Mouse (Mus musculus) right cerebral cortex, postnatal 4 days (tissue): ENCODE results near the gene Arid5a.
A peak's percentile ranks its signal among the peaks of the same experiment; 100 is the strongest.

Source experiments
- DNase-seq: peaks from one replicate; pipeline ENCODE4 v3.0.0-alpha.2; 2022

Gene Arid5a

DNA sequence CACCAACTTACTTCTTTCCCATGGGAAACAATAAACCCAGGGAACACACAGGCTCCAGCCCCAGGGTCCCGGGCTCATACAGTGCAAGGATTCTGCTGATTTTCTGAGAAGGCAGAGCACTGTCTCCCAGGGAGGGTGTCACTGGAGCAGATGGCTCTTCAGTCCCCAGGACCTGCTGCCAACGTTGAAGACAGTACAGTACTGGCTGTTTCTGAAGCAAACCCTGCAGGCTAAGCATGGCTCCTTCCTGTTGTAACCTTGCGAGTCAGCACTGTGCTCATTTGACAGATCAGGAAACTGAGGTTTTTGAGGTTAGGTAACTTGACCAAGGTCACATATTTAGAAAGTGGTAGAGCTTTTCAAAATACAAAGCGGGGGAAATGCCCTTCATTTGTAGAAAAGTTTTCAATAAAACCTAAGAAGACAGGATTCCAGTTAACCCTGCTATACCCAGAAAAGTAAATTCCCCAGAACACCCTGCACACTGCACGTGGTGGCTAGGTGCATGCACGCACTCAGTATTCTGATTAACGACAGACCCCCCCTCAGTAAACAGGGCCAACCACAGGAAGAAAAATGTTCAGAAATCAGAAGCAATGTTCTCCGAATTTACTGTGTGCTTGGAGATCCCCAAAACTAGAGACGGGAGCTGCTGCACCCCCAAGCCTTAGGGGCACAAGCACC is 10.9 kb upstream of the Arid5a start:
- DNase-seq: no peak

- no peak for DNase-seq
Measured at GRCm38 (mm10) chr1:36298107-36298506, 9.4 kb upstream of the Arid5a start.

GRCm38 (mm10) chr1:36299126-36299525 is 8.4 kb upstream of the Arid5a start:
- DNase-seq: no peak

- no peak for DNase-seq
Measured at GRCm38 (mm10) chr1:36299676-36300075, 7.9 kb upstream of the Arid5a start.

DNA sequence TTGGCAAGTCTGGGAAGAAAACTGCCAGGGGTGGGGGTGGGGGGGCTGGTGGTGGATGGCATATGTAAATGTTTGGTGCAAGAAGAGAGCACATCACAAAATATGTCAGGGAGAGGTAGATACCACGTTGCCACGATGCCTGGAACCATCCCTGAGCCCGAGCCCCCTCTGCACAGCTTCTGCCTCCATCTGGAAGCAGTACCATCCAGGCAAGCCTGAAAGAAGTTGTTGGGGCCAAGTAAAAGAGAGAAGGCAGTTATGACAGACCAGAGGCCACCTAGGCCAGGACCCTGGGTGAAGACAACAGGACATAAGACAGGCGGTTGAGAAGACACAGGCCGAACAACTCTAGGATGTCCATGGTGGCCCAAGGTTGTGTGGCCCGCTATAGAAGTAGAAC is 7.0 kb upstream of the Arid5a start:
- no peak for DNase-seq

DNA sequence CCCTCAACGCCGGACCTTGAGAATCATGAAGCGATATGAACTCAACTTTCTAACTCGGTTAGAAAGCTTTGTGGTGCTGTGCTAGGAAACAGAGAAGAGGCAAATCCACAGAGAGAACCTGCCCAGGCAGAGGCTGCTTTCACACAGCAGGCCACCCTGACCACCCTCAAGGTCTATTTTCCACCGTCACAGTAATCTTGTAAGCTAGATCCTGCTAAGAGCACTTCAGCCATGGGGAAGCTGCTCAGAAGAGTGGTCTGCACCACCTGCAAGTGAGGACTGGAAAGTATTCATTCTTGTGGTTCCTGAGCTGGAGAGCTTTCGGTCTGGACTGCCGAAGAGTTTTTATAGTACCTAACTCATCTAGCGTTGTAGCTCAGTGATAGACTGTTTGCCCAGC is 5.3 kb upstream of the Arid5a start:
- DNase-seq: no peak

GRCm38 (mm10) chr1:36302957-36303356 is 4.6 kb upstream of the Arid5a start:
- no peak for DNase-seq

DNA sequence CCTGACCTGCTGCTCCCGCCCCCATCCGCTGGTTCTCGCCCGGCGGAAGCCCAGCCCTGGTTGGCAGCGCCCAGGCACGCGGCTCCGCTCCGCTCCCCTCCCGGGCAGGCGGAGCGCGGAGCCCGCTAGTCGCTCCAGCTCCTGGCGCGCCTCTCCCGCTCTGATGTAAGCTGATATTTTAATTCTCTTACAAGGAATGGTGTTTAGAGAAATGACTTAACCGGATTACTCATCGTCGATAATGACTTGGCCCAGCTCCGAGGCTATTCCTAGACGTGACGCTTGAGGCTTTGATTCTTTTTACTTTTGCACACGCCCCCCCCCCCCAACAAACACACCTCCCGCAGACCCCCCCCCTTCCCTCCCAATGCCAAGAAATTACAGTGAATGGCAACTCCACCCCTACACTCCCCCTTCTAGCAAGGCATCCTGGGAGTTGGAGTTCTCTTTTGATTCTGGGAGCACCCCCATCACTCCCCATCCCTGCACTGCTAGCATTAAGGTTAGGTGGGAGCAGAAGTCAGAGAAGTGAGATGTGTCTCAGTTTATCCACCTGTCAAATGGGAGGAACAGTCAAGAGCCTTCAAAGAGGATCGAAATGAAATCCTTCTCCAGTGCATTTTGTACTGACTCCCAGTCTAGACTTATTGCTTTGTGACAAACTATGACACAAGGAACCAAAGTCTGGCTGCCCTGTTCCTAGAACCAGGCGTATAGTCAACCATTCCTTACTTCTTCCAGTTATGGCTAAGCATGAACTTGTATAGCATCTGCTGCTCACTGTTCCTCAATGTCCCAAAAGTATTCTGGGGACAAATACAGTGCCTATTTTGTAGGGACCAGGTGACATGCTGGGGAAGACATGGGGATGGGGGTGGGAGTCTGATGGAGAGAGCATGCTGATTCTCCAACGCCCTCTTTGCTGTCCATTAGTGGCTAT is 3.9 kb upstream of the Arid5a start:
- peak; percentile 75 for DNase-seq

DNA sequence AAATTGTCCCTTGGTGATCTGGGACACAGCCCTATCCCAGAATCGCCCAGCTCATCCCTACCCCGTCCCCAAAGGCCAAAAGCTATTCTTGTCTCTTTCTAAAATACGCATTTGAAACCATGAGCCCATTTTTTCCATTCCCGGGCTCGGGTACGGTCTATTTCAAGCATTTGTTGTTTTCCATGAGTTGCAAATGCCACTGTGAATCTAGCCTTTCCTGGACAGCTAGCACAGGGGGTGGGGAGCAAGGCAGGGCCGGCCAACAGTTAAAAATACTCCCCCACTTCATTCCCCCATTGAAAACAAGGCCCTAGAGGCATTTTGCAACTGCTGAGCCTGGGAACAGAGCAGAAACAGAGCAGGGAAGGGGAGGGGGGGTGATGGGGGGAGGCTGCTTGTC is 2.8 kb upstream of the Arid5a start:
- DNase-seq: no peak

DNA sequence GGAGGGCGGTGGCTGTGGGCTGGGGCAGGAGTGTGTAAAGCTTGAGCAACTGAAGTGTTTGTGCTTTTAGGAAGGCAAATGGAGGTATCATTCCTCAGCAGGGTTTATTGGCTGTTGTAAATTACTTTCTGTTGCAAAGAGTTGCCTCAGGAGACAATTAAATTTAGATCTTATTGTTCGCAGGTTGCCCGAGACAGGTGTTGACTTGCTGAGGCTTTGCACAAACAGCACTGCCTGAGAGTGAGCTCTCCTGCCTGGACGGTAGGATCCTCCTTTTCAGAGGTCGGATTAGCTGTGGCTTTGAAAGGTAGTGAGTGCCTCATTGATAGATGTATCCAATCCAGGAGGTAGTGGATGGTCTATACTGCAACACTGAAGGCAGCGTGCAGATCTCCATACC is 1.4 kb upstream of the Arid5a start:
- no peak for DNase-seq

GRCm38 (mm10) chr1:36307121-36307494 is 425 bp upstream of the Arid5a start:
- no peak for DNase-seq

GRCm38 (mm10) chr1:36308451-36308901 is 943 bp downstream of the Arid5a start:
- no peak for DNase-seq

DNA sequence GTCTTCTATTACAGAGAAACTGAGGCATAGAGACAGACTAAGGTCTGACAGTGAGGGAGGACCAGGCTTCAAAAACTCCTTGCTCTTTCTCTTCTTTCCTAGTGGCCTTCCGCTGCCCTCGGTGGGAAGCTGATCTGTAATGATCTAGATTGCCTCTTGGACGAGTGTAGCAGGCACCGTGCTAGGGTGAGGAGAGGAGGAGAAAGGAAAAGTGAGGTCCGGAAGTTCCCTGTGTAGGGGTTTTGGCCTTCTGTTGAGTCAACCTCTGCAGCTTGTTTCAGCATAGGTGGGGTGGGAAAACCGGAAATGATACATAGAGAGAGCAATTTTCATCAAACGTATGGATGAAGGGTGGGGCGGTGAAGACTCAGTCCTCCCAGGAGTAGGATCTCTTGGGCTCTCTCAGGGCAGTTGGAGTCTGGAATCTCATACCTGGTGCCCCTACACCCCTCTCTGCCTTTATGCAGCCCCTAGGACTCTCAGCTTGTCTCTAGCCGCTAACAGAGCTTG is 1.5 kb downstream of the Arid5a start:
- DNase-seq: no peak

DNA sequence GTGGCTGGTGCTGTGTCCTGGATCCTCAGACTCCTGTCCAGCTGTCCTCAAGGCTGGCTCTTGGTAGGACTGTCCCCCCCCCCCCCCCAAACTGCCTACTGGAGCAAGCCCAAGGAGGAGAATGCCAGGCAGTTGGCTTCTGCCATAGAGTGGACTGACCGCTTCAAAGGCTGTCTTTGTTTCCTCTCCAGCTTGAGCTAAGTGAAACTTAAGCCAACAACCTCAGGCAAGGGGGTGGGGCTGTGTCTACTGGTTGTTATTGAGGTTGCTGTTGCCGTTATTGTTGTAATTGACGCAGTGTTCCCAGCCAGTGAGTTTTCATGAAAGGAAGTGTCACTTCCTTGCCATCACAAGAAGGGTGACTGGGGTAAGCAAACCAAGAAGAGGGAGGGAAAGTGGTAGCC is 2.0 kb downstream of the Arid5a start:
- no peak for DNase-seq

DNA sequence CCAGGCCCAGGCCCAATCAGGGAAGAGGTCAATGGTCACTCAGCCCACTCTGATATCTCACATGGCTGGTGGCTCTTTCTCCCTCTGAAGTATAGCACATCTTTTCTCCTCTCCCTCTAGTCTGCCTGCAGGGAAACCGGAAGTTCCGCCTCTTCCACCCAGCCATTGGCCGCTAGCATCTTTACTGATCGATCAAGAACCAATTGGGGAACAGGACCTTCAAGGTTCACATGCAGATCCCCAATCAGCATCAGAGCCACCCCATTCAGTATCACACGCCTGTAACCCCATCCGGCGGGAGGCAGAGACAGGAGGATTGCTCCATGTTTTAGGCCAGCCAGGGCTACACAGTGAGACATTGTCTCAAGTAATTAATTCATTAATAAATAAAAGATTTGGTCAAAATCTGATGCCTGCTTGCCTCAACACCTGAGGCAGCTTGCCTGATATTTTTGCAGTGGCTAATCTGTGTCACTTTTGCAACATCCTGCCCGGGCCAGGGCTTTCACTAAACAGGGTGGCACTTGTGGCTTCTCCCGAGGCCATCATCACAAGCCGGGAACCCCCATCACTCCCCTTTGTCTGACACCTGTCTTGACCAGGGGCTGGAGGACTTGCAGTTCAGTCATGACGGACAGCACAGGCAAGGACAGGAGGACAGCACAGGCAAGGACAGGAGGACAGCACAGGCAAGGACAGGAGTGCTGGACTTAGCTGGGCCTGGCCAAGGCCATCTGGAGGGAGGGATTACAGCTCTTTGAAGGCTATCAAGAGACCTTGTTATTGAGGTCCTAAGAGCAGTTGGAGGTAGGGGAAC is 7.6 kb downstream of the Arid5a start:
- DNase-seq: no peak

DNA sequence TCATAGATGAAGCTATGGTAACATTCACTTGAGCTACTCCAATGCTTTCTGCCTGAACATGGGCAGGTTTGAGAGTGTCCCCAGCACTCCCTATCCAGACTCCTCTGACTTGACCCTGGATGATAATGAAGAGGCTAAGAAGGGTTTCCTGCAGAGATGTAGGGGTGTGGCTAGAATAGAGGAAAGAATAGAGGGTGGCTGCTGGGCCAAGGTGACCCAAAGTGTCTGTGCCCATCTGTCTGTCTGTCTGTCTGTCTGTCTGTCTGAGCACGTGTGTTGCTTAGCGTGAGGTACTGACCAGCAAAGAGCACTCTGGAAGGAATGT is 8.2 kb downstream of the Arid5a start:
- no peak for DNase-seq

DNA sequence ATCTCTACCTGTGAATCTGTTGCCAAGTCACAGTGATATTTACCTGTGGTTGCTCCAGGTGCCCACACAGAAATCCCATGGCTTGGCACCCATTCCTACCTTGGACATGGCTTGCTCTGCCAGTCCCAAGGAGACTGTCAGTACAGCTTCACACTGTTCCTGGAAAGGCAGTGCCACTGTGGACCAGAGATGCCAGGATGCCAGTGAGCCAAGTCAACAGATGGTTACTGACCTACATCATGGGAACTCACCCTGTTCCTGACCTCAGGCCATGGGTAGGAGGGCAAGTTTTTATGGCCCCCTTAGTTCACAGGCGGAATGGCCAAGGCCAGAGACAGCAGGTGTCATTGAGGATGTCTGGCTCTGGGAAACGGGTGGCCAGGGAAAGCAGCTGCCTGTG is 13.6 kb downstream of the Arid5a start:
- DNase-seq: no peak

DNA sequence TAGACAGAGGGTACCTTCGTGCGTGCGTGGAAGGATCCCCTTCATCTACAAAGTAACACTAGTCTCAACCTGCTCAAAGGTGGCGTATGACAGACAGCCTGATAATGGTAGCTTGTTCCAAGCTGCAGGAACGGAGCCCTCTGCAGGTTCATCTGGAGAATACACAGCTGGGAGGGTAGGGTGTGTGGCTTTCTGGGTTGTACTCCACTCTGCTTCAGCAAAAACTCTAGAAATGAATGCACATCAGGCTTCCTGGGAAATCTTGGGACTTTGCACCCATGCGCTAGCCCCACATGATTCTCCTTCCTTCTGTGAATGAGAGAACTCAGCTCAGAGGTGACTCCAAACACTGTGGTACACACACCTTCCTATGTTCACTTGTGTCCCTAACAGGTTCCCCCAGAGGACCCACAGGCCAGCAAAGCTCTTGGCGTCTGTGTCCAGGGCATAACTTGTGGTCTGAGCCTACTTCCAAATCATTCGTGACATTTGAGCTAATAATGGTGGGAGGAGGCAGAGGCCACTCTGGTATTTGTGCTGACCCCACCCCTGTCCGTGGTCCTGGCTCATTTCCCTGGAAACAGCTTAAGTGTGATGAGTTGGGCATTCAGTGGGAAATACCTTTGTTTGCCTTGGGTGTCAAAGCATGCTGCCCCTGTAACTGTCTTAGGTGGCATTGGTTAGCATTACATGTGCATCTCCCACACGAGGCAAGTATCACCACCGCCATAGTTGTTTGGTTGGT is 14.5 kb downstream of the Arid5a start:
- no peak for DNase-seq

DNA sequence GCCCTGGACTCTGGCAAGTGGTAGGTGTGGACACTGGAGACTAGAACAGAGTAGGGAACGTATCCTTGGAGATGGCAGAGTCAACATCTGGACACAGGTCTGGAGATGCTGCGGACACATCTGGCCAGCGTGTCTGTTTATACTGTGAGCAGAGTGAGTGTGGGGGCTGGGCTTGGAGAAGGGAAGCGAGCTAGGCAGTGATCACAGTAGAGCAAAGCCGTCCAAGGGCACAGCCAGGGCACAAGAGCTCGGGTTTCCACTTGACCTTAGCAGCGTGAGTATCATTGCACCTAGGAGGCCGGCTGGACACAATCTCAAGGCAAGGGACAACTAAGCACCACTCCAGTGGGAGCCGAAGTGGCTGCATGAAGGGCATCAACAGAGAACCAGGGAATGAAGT is 15.5 kb downstream of the Arid5a start:
- no peak for DNase-seq

- no peak for DNase-seq
Measured at GRCm38 (mm10) chr1:36323746-36324448, 16.4 kb downstream of the Arid5a start.

GRCm38 (mm10) chr1:36325900-36326321 is 18.4 kb downstream of the Arid5a start:
- no peak for DNase-seq

DNA sequence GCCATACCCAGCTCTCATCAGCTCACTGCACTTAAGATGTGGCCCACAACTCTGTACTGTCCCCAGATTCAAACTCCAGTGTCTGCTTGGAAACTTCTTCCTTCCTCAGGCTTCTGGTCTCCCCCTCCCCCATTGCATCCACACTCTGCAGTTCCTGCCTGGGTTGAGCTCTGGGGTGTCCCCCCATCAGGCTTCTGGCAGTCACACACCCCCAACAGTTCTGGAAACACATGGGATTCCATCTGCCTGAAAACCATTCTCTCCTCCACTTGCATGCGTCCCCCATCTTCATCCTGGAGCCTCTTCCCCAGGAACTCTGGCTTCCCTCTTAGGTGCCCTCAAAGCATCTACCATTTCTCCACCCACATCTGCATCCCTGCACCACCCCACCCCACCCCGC is 19.3 kb downstream of the Arid5a start:
- DNase-seq: no peak
